Mouse (Mus musculus) liver, embryonic 12.5 days (tissue): Measurements from ENCODE around the gene 5430402E10Rik. TPM values are rescaled to one million over a fixed set of nuclear protein-coding genes. Genes with fewer than 3 reads are reported as not detected.
"Not testable (repeated sequence)": the region's sequence is repeated elsewhere in the genome, so short reads cannot be mapped to it uniquely, and the experiment has no call there.

ENCODE experiments used
- ATAC-seq: fragments of 200-750 bp; cut with Nextera tagmentation; 2 replicates; pipeline ENCODE4 v1.8.0; 2017; ENCODE audit warnings: moderate number of reproducible peaks, mild to moderate bottlenecking, moderate library complexity
- H3K27ac ChIP-seq: fragments of 300-500 bp; sonication (generic); 2 replicates; pipeline ENCODE4 v1.5.1; 2016; ENCODE audit warnings: mild to moderate bottlenecking
- H3K27me3 ChIP-seq: fragments of 300-500 bp; sonication (generic); replicated peaks from 2 replicates; pipeline ENCODE4 v1.6.1; 2016; ENCODE audit warnings: mild to moderate bottlenecking, moderate library complexity
- H3K36me3 ChIP-seq: fragments of 300-500 bp; sonication (generic); 2 replicates; pipeline ENCODE4 v1.6.1; 2016; ENCODE audit warnings: mild to moderate bottlenecking, moderate library complexity
- H3K4me1 ChIP-seq: fragments of 300-500 bp; sonication (generic); 2 replicates; pipeline ENCODE4 v1.6.1; 2016
- H3K4me2 ChIP-seq: fragments of 300-500 bp; sonication (generic); 2 replicates; pipeline ENCODE4 v1.6.1; 2016; ENCODE audit warnings: mild to moderate bottlenecking, moderate library complexity
- H3K4me3 ChIP-seq: fragments of 300-500 bp; sonication (generic); 2 replicates; pipeline ENCODE4 v1.5.1; 2016; ENCODE audit warnings: mild to moderate bottlenecking, moderate library complexity
- H3K9ac ChIP-seq: fragments of 300-500 bp; sonication (generic); 2 replicates; pipeline ENCODE4 v1.6.1; 2016; ENCODE audit warnings: mild to moderate bottlenecking, moderate library complexity
- H3K9me3 ChIP-seq: fragments of 300-500 bp; sonication (generic); replicated peaks from 2 replicates; pipeline ENCODE4 v1.6.1; 2016; ENCODE audit warnings: mild to moderate bottlenecking, moderate library complexity
- WGBS: fragments of 180-500 bp; shearing (Covaris S2); methylation state at CpG from one replicate; pipeline ENCODE4 v1.1.7; 2016; ENCODE audit not compliant: insufficient replicate concordance; 5-methylcytosine and 5-hydroxymethylcytosine counted together
- polyA plus RNA-seq: library from polyadenylated mRNA; unstranded; fragments of >200 nt; fragmentation: Nextera tagmentation; extraction: Ambion mirVana; gene quantifications from 2 replicates; pipeline ENCODE4 v1.2.1, GENCODE M21; 2016

The 5430402E10Rik gene
- polyA plus RNA-seq: not detected in 2 replicates

DNA sequence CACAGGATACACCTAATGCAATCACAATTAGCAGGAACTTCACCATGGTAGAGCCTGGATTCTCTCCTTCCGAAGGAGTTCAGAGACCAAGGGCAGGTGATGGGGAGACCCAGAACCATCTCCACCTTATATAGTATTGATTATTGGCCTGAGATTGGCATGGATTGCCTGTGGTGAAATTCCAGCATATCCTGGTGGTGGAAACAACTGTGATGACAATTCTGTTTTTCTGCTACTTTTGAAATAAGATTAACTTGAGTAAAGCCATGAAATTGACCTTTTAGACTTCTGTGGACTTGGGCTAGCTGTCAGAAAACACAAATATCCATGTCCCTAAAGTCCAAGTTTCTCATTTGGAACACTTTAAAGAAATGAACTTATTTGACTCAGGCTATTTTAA is at the start of gene 5430402E10Rik:
5430402E10Rik (minus strand) TSS at position 101 of the 400 bp plus-strand sequence.
- 83% methylated on average over 1 of the region's 1 CpGs for WGBS

DNA sequence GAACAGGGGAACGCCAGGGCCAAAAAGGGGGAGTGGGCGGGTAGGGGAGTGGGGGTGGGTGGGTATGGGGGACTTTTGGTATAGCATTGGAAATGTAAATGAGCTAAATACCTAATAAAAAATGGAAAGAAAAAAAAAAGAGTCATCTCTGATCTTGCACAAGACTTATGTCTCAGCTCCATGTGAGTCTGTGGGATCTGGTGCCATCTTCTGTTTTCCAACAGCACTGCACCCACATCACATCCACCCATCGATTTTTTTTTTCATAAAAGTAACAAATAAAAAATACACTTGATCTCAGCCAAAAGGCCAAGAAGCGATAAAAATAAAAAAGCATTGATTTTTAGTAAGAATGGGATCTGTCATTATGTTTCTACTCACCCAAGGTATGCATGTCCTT is 44.8 kb downstream of the 5430402E10Rik start:
- 31% methylated on average over 2 of the region's 4 CpGs for WGBS
- H3K4me1 ChIP-seq, H3K4me2 ChIP-seq, H3K9me3 ChIP-seq, H3K9ac ChIP-seq, H3K27me3 ChIP-seq, ATAC-seq, H3K36me3 ChIP-seq, H3K27ac ChIP-seq, H3K4me3 ChIP-seq: not testable (repeated sequence)

More for the DNA sequence above, at the start of gene 5430402E10Rik:
- H3K27ac ChIP-seq, H3K9ac ChIP-seq, H3K4me3 ChIP-seq, ATAC-seq, H3K36me3 ChIP-seq, H3K4me2 ChIP-seq, H3K4me1 ChIP-seq, H3K27me3 ChIP-seq, H3K9me3 ChIP-seq: not testable (repeated sequence)

Other genes starting within 250 kb of the 5430402E10Rik start
- 3.7 and 4.0 TPM in 2 replicates for gene Prkx, start 128.8 kb downstream of the 5430402E10Rik start, polyA plus RNA-seq
- not detected in 2 replicates for gene Pbsn, start 71.4 kb downstream of the 5430402E10Rik start, polyA plus RNA-seq
- not detected in 2 replicates for gene Gm14744, start 60.3 kb downstream of the 5430402E10Rik start, polyA plus RNA-seq
- not detected in 2 replicates for gene Obp1a, start 166.3 kb upstream of the 5430402E10Rik start, polyA plus RNA-seq
- not detected in 2 replicates for gene Gm5938, start 200.4 kb upstream of the 5430402E10Rik start, polyA plus RNA-seq